Mouse (Mus musculus): ENCODE measurements around the gene Spty2d1.

Spty2d1 gene

GRCm38 (mm10) chr7:47022482-47022881 lies 14.3 kb upstream of the Spty2d1 start:
- no peak for DNase-seq (ENCODE audit: low spot score in 2 of 2)

- DNase-seq (ENCODE audit: low spot score in 2 of 2), result no peak
Measured at GRCm38 (mm10) chr7:47020956-47021355, 12.7 kb upstream of the Spty2d1 start.

DNA sequence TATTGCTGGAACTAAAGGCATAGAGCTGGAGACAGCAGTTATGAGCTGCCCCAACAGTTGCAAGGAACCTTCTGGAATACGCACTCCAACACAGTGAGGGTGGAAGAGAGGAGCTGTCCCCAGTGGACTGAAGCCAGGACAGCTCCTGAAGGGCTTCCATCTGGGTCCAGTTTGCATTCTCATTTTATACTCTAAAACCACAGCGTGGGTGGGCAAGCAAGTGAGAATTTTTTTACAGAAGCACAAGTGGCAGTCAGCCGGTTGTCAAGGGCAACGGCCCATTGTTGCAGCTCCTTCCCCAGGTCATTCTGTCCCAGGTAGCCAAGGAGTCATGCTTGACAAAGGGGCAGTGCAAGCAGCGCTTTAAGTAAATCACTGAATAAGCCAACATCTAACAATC lies 11.4 kb upstream of the Spty2d1 start:
- peak; percentile 69 to 83 for DNase-seq (ENCODE audit: low spot score in 2 of 2)

DNA sequence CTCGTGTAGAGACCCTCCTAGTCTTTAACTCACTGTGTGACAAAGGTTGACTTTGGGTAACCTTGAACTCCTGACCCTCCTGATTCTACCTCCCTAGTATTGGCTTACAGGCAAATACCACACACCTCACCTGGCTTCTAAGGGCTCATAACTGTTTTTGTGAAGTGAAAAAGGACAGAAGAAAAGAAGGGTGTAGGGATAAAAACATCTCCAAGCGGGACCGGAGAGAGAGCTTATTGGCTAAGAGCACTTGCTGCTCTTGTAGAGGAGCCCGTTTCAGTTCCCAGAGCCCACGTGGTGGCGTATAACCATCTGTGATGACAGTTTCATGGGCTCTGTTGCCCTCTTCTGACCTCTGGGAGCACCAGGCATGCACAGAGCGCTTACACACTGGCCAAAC lies 8.9 kb upstream of the Spty2d1 start:
- peak in 1 of 2 experiments; percentile 12 for DNase-seq (ENCODE audit: low spot score in 2 of 2)

- peak in 1 of 2 experiments; percentile 2 for DNase-seq (ENCODE audit: low spot score in 2 of 2)
Measured at GRCm38 (mm10) chr7:47016602-47017001, 8.4 kb upstream of the Spty2d1 start.

DNA sequence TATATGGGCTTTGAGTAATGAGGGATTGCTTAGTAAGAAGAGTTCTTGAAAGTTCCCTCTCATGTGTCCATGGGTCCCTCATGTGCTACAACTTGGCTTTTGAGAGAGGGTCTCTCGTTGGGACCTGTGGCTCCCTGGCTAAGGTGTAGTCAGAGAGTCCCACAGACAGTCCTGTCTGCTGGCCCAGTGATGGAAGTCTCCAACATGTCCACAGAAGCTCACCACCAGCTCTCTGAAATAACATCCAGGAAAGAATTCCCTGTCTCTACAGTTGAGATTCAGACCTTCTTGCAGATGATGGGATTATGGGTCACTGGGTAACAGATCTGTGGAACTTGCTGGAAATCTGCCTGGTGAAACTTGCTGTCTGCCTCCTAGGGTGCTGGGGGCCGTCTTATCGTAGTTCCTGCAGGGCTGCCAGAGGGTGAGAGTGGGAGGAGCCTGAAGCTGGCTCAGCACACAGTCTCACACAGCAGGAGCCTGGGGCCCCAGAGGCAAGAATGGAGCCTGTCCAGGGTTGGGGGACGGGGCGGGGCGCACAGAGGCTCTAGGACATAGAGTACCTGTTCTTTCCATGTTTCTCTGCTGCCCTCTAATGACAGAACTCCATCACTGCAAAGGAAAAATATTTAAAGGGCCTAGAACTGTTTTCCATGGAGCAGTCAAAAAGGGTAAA lies 7.3 kb upstream of the Spty2d1 start:
- DNase-seq (ENCODE audit: low spot score in 2 of 2), result peak; percentile 83 to 85

GRCm38 (mm10) chr7:47014564-47015389 lies 6.6 kb upstream of the Spty2d1 start:
- DNase-seq (ENCODE audit: low spot score in 2 of 2), result peak in 1 of 2 experiments; percentile 16

GRCm38 (mm10) chr7:47013131-47013767 lies 5.0 kb upstream of the Spty2d1 start:
- DNase-seq (ENCODE audit: low spot score in 2 of 2), result peak in 1 of 2 experiments; percentile 12

DNA sequence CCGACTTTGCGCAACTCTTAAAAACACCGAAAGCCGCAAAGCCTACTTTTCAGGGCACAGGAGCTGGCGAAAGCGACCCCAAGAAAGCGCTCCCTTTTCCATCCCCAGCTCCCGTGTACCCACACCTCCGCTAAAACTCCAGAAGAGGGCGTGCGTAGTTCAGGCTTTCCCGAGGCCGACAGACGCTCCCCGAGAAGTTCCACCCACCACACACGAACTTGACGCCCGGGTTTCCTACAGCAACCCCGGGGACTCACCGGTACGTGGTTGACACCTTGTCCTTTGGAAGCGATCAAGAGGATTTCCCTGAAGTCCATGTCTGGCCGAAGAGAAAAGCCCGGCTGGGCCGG lies 418 bp downstream of the Spty2d1 start:
- DNase-seq (ENCODE audit: low spot score in 2 of 2), result no peak

GRCm38 (mm10) chr7:47007109-47007780 lies 966 bp downstream of the Spty2d1 start:
- peak in 1 of 2 experiments; percentile 19 for DNase-seq (ENCODE audit: low spot score in 2 of 2)

GRCm38 (mm10) chr7:47003411-47004115 lies 4.6 kb downstream of the Spty2d1 start:
- DNase-seq (ENCODE audit: low spot score in 2 of 2), result no peak

DNA sequence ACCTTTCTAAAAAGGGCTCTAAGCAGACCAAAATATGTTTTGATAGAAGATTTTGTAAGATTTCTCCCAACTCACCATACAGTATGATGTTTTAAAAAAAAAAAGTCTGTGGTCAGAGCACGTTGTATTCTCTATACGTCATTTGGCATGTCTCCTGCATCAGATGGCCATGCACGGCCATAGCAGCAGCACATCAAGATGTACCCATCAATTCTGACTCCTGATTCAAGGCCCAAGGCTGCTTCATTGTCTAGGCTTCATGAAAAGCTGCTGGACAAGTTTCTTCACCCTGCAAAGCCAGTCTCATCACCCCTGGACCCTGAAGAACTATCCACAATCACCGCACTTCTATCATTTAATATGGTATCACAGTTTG lies 6.3 kb downstream of the Spty2d1 start:
- no peak for DNase-seq (ENCODE audit: low spot score in 2 of 2)

GRCm38 (mm10) chr7:47001125-47001899 lies 6.9 kb downstream of the Spty2d1 start:
- DNase-seq (ENCODE audit: low spot score in 2 of 2), result peak in 1 of 2 experiments; percentile 9

DNA sequence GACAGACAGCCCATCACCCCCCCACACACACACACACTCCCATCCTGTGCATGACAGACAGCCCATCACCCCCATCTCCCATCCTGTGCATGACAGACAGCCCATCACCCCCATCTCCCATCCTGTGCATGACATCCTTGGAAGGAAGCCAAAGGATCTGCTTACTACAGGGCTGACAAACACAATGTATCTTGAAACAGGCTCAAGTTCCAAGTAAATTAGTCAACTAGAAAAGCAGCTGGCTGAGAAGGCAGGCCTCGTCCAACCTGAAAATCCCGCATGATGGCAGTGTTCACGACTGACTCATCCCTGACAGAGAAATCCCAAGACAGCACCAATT lies 7.6 kb downstream of the Spty2d1 start:
- DNase-seq (ENCODE audit: low spot score in 2 of 2), result peak in 1 of 2 experiments; percentile 32

GRCm38 (mm10) chr7:46999983-47000643 lies 8.1 kb downstream of the Spty2d1 start:
- DNase-seq (ENCODE audit: low spot score in 2 of 2), result no peak

DNA sequence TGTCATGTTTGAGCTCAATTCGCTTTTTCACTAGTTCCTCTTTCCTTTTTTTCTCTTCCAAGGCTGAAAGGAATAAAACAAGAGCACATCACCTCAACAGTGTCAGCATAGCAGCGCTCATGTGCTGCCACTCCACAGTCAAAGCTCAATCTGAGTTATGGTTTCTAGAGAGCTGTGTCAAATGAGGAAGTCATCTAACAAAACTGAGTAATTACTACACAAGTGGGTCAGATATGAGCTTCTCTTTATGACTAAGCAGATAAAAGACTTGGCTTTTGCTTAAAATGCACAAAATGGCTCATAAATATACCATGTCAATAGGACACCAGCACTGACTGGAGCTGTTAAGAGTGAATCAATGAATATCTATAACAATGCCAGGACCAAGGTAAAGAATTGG lies 9.3 kb downstream of the Spty2d1 start:
- no peak for DNase-seq (ENCODE audit: low spot score in 2 of 2)

DNA sequence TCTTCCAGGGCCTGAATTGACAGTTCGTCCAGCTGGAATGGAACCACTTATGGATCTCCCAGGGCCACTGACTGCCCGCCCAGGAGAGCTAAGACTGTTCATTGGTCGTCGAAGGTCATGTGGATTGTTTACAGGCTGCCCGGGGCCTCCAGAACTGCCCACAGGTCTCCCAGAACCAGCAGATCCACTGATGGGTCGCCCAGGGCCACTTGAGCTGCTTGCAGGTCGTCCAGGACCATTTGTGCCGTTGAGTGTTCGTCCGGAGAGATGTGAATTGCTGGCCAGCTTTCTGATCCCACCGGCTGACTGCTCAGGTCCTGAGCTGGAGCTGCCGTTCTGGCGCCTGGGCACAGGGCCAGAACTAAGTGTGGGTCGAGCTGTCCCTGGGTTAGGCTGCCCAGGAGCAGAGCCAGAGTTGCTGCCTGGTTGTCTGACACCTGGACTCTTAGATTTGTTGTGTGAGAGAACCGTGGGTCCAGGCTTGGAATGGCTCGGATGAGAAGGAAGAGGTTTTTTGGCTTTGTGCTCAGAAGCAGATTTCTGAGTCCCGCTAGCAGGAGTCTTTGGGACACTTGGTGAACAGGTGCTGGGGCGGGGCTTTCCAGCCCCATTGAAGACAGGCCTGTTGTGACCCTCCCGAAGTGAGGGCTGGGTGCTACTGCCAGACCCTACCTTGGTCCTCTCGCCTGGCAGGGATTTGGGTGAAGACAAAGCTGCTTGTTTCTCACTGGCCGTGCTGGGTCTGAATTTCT lies 10.4 kb downstream of the Spty2d1 start:
- no peak for DNase-seq (ENCODE audit: low spot score in 2 of 2)

DNA sequence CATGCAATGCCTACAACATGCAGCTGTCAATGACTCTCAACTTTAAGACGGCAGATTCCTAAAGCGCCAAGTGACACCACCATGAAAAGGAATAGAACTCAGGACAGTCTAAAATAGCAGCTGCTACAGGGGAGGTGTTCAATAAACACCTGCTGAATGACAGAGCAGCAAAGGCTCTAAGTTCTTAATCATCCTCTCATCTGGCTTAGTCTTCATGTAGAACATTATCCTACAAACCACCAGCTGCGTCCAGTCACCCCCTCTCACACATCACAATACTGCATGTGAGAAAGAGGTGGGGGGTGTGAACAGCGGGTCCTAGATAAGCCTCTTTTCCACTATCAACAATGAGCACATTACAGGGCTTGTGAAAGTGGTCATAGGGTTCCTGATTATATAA lies 11.2 kb downstream of the Spty2d1 start:
- DNase-seq (ENCODE audit: low spot score in 2 of 2), result no peak

- no peak for DNase-seq (ENCODE audit: low spot score in 2 of 2)
Measured at GRCm38 (mm10) chr7:46995558-46995957, 12.7 kb downstream of the Spty2d1 start.

- DNase-seq (ENCODE audit: low spot score in 2 of 2), result no peak
Measured at GRCm38 (mm10) chr7:46993079-46993478, 15.1 kb downstream of the Spty2d1 start.

Data from right cerebral cortex, postnatal 10 days (tissue).